Mouse (Mus musculus): ENCODE measurements around the gene Dio1.

The Dio1 gene

GRCm38 (mm10) chr4:107243365-107244333 is 63.3 kb downstream of the Dio1 start:
- DNase-seq, result no peak
